15 mouse cellular contexts compared by ENCODE assay signal in the genomic region with DNA sequence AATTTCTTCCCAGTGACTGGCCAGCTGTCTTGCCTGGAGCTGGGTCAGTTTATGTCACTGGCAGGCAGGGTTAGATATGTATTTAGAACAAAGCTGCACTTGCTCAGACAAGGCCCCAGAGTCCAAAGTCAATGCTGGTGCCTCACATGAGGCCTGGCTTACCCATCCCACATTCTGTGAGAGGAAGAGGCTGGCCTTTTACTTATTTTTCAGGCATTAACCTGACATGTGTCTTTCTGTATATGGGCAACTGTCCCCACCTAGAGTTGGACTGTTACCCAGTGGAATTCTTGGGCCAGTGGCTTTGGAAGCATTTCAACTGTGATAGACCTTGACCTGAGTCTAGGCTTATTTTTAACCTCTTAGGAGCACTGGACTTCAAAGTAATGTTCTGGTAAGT. TPM values are rescaled to one million over a fixed set of nuclear protein-coding genes. Genes with fewer than 3 reads are reported as not detected.
DNase-seq lines count a peak whose midpoint lies in the region; ATAC-seq and TF ChIP-seq lines count a peak whose summit lies in the region.
"Had no signal": no experiment of that assay in that cellular context is flagged by ENCODE, and none has a peak within 500 bp of the region (broad histone marks: within the 10 kb centered on the region; RNA-seq: fewer than 3 reads in every experiment).

No protein-coding gene starts in this region.

- no peaks in the 10 kb centered on the region for H3K9me3 ChIP-seq in intestine, postnatal 0 days (ENCODE audit: control insufficient read depth)
- H3K9me3 ChIP-seq: hindbrain, embryonic 15.5 days; limb, embryonic 13.5 days; midbrain, embryonic 12.5 days had no signal

- peak; percentile 90 for DNase-seq in heart, adult 11 months
- no peak for DNase-seq in heart, postnatal 36 days
- DNase-seq in left cerebral cortex, adult 2 months (ENCODE audit: extremely low spot score in 1 of 2, low spot score in 2 of 2), result no peak
- DNase-seq in left cerebral cortex, postnatal 36 days (ENCODE audit: low spot score in 2 of 2), result no peak
- peak; percentile 71 to 88 for DNase-seq in kidney, postnatal 36 days
- DNase-seq in left cerebral cortex, postnatal 25 days (ENCODE audit: low spot score in 2 of 2), result no peak
- DNase-seq in ovary, postnatal 10 days (ENCODE audit: low spot score), result no peak
- DNase-seq: cerebellum, adult 11 months had no signal

- no peaks in the 10 kb centered on the region for H3K4me1 ChIP-seq in intestine, postnatal 0 days (replicated peaks; ENCODE audit: control insufficient read depth, insufficient read depth, low read length)

- peak overlapping the region; percentile 44; the same call in 1 of the 2 replicates for H3K27ac ChIP-seq in left cerebral cortex, adult 2 months
- H3K27ac ChIP-seq in intestine, postnatal 0 days (ENCODE audit: low read depth, low read length), result no peak overlapping the region
- H3K27ac ChIP-seq: hindbrain, embryonic 15.5 days; limb, embryonic 13.5 days; midbrain, embryonic 12.5 days had no signal

- H3K4me2 ChIP-seq in intestine, postnatal 0 days (replicated peaks; ENCODE audit: low read depth), result no peak overlapping the region
- H3K4me2 ChIP-seq: hindbrain, embryonic 15.5 days; limb, embryonic 13.5 days; midbrain, embryonic 12.5 days had no signal

- no peaks in the 10 kb centered on the region for H3K36me3 ChIP-seq in intestine, postnatal 0 days (ENCODE audit: control insufficient read depth, insufficient read depth)
- H3K36me3 ChIP-seq: hindbrain, embryonic 15.5 days; limb, embryonic 13.5 days; midbrain, embryonic 12.5 days had no signal

- no peak overlapping the region for H3K9ac ChIP-seq in intestine, postnatal 0 days (ENCODE audit: low read depth, low read length)
- H3K9ac ChIP-seq: hindbrain, embryonic 15.5 days; limb, embryonic 13.5 days; midbrain, embryonic 12.5 days had no signal

- no peaks in the 10 kb centered on the region for H3K27me3 ChIP-seq in intestine, postnatal 0 days (replicated peaks; ENCODE audit: control insufficient read depth, insufficient read depth, low read length)
- H3K27me3 ChIP-seq: hindbrain, embryonic 15.5 days had no signal

- intact Hi-C loops in heart, postnatal 36 days (cut with DNase I), result no loop called here
- intact Hi-C loops in left cerebral cortex, adult 2 months (cut with DNase I), result no loop called here
- intact Hi-C loops in left cerebral cortex, postnatal 36 days (cut with DNase I), result no loop called here
- intact Hi-C loops in left cerebral cortex, postnatal 25 days (cut with DNase I), result no loop called here

- ATAC-seq in intestine, postnatal 0 days, result peak; percentile 78; the same call in 1 of the 2 replicates
- ATAC-seq: activated CD4-positive, CD25-positive, alpha-beta regulatory T cell, adult 4 months had no signal

- TF ChIP-seq CTCF in left cerebral cortex, adult 2 months (IDR thresholded peaks at IDR 0.05), result no peak
- TF ChIP-seq CTCF in intestine, postnatal 0 days (IDR thresholded peaks at IDR 0.05; ENCODE audit: low read depth), result 0 out of 2 replicates have a peak, but pooled peaks have one; percentile 10

- H3K4me3 ChIP-seq in left cerebral cortex, adult 2 months, result no peak overlapping the region
- H3K4me3 ChIP-seq in intestine, postnatal 0 days (ENCODE audit: low read depth, low read length), result no peak overlapping the region
- H3K4me3 ChIP-seq: hindbrain, embryonic 15.5 days; limb, embryonic 13.5 days; midbrain, embryonic 12.5 days had no signal

RNA-seq across cellular contexts. Expression of a gene that starts 9.1 kb away (rescaled TPM):
- 10 to 100 TPM in 1 of 2 experiments, 1 to 10 TPM in 1; 6.4 to 13.2 TPM for total RNA-seq in heart, postnatal 36 days (2021)
- 100 to 1,000 TPM; 321 to 343 TPM for total RNA-seq in left cerebral cortex, adult 2 months (2021)
- 100 to 1,000 TPM; 307 to 311 TPM for total RNA-seq in left cerebral cortex, postnatal 36 days (2021)
- 0.16 TPM in 2 replicates for polyA plus RNA-seq in intestine, postnatal 0 days (2015; fragmentation: Nextera tagmentation; extraction: Ambion mirVana)
- 100 to 1,000 TPM; 286 to 343 TPM for total RNA-seq in left cerebral cortex, postnatal 25 days (2021)
- total RNA-seq: granulocyte monocyte progenitor cell, adult 5-6 weeks had no signal
- polyA plus RNA-seq: activated CD4-positive, CD25-positive, alpha-beta regulatory T cell, adult 4 months had no signal

RNA-seq across cellular contexts. Expression of a gene that starts 51.6 kb away (rescaled TPM):
- total RNA-seq in heart, postnatal 36 days (2021), result not detected
- total RNA-seq in left cerebral cortex, adult 2 months (2021), result not detected
- not detected for total RNA-seq in left cerebral cortex, postnatal 36 days (2021)
- 7.3 and 13.3 TPM in 2 replicates for polyA plus RNA-seq in intestine, postnatal 0 days (2015; fragmentation: Nextera tagmentation; extraction: Ambion mirVana)
- total RNA-seq in left cerebral cortex, postnatal 25 days (2021), result not detected
- total RNA-seq: granulocyte monocyte progenitor cell, adult 5-6 weeks; layer of hippocampus, postnatal 25 days had no signal
- polyA plus RNA-seq: activated CD4-positive, CD25-positive, alpha-beta regulatory T cell, adult 4 months; hindbrain, embryonic 15.5 days; limb, embryonic 13.5 days; midbrain, embryonic 12.5 days had no signal

Comparison
In these comparisons a context has a peak if more than half of its experiments do, and no peak if none do; other contexts are left out.
1. DNase-seq: peak in heart, adult 11 months (single experiment) and kidney, postnatal 36 days (2 of 2); none in heart, postnatal 36 days (0 of 2), left cerebral cortex, adult 2 months (0 of 2), left cerebral cortex, postnatal 36 days (0 of 2), left cerebral cortex, postnatal 25 days (0 of 2) and ovary, postnatal 10 days (single experiment).
2. RNA of a gene that starts 9.1 kb away (total RNA-seq): 321 to 343 TPM in left cerebral cortex, adult 2 months, 286 to 343 TPM in left cerebral cortex, postnatal 25 days and 307 to 311 TPM in left cerebral cortex, postnatal 36 days; 6.4 to 13.2 TPM in heart, postnatal 36 days; every median in the first group is over 10 times any median in the second.